Mouse (Mus musculus) kidney, adult 2 months (tissue): ENCODE results near the gene Efna2.

Source experiments
- CTCF ChIP-seq: fragments of 200-500 bp; conservative IDR thresholded peaks from 2 replicates; pipeline ENCODE4 v1.5.1; 2011; ENCODE audit warnings: low read depth, mild to moderate bottlenecking, control low read depth, low read length, moderate library complexity, mixed read lengths; ENCODE audit not compliant: insufficient read depth, insufficient read length
- POLR2A ChIP-seq: fragments of 200-500 bp; IDR thresholded peaks from one replicate; pipeline ENCODE4 v1.6.1; 2011; ENCODE audit warnings: low read depth, low read length, control low read depth

GRCm38 (mm10) chr10:80226071-80226415 lies 46.8 kb downstream of the Efna2 start:
- TF ChIP-seq CTCF (no peak), POLR2A (no peak)
